Mouse (Mus musculus) E14TG2a.4 (cell line): ENCODE measurements around the gene Zfr2.

Experiments
- CTCF ChIP-seq: conservative IDR thresholded peaks from 2 replicates; pipeline ENCODE4 v1.5.1; 2014; ENCODE audit warnings: low read length
- NANOG ChIP-seq: IDR thresholded peaks from 2 replicates; pipeline ENCODE4 v1.6.1; 2014; ENCODE audit warnings: borderline replicate concordance, low read length, mixed read lengths

DNA sequence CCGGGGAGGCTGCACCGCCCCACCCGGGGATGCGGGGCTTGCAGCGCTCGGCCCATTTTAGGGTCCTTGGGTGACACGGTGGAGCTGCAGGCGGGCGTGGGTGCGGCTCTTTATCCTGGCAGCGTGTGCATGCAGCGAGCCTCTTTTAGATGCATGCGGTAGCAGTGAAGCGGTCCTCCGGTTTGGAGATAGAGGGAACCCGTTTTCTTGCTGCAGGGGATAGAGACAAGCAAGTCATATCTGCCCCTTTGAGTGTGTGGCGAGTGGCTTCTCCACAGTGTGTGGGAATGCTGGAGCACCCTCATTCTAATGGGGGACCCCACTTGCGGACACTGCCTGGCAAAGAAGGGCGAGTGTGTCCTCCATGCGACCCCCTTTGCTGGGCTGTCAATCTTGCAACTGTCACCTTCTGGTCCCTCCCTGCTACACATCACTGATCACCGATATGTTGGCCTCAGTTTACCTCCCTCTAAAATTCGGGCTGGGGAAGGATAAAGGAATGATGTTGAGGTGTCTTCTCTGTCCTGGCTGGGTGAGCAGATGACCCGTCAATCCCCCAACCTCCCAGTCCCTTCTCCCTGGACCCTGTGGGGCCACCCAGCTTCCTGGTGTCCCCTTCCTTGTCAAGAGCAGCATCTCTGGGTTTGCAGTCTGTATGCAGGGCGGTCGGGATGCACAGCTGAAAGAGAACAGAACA is 60.5 kb downstream of the Zfr2 start:
- TF ChIP-seq CTCF (no peak), NANOG (no peak)
